Mouse (Mus musculus): Measurements from ENCODE around the gene Unc13d.

- no peak for TF ChIP-seq CTCF (IDR thresholded peaks at IDR 0.05; ENCODE audit: low read depth)
- TF ChIP-seq EP300 (optimal IDR thresholded peaks at IDR 0.05) = no peak
Measured at GRCm38 (mm10) chr11:116019360-116019791, 58.4 kb downstream of the Unc13d start.

All from stomach, postnatal 0 days (tissue).